Mouse (Mus musculus) heart, embryonic 15.5 days (tissue): Measurements from ENCODE around the gene Clec12a. TPM values are rescaled to one million over a fixed set of nuclear protein-coding genes. Genes with fewer than 3 reads are reported as not detected.

Experiments
- ATAC-seq: fragments of 200-750 bp; cut with Nextera tagmentation; replicated peaks from 2 replicates; pipeline ENCODE4 v1.8.0; 2017; ENCODE audit warnings: low read depth, moderate TSS enrichment; ENCODE audit not compliant: insufficient number of reproducible peaks, insufficient read depth, low FRiP score
- H3K27ac ChIP-seq: fragments of 300-500 bp; sonication (generic); 2 replicates; pipeline ENCODE4 v1.5.1; 2015; ENCODE audit warnings: mild to moderate bottlenecking, inconsistent platforms
- H3K27me3 ChIP-seq: fragments of 300-500 bp; sonication (generic); 2 replicates; pipeline ENCODE4 v1.6.1; 2015; ENCODE audit warnings: inconsistent platforms
- H3K36me3 ChIP-seq: fragments of 300-500 bp; sonication (generic); 2 replicates; pipeline ENCODE4 v1.6.1; 2015; ENCODE audit warnings: mild to moderate bottlenecking, inconsistent platforms
- H3K4me1 ChIP-seq: fragments of 300-500 bp; sonication (generic); replicated peaks from 2 replicates; pipeline ENCODE4 v1.6.1; 2015; ENCODE audit warnings: inconsistent platforms
- H3K4me2 ChIP-seq: fragments of 300-500 bp; sonication (generic); 2 replicates; pipeline ENCODE4 v1.6.1; 2015; ENCODE audit warnings: inconsistent platforms, mild to moderate bottlenecking, moderate library complexity
- H3K4me3 ChIP-seq: fragments of 300-500 bp; sonication (generic); 2 replicates; pipeline ENCODE4 v1.5.1; 2015; ENCODE audit warnings: mild to moderate bottlenecking, inconsistent platforms
- H3K9ac ChIP-seq: fragments of 300-500 bp; sonication (generic); 2 replicates; pipeline ENCODE4 v1.6.1; 2015; ENCODE audit warnings: mild to moderate bottlenecking, inconsistent platforms
- H3K9me3 ChIP-seq: fragments of 300-500 bp; sonication (generic); replicated peaks from 2 replicates; pipeline ENCODE4 v1.6.1; 2016; ENCODE audit warnings: inconsistent platforms
- WGBS: fragments of 180-500 bp; shearing (Covaris S2); methylation state at CpG from one replicate; pipeline ENCODE4 v1.1.7; 2015; ENCODE audit warnings: mixed read lengths; 5-methylcytosine and 5-hydroxymethylcytosine counted together
- polyA plus RNA-seq: library from polyadenylated mRNA; unstranded; fragments of >200 nt; fragmentation: Nextera tagmentation; extraction: Ambion mirVana; gene quantifications from 2 replicates; pipeline ENCODE4 v1.2.1, GENCODE M21; 2015

Gene Clec12a
- polyA plus RNA-seq, 1 experiment from 2014 or later = 0.60 TPM

- Histone ChIP-seq H3K27ac (peak overlapping the region; percentile 37), H3K9ac (no peak overlapping the region), H3K9me3 (no peaks in the 10 kb centered on the region), H3K4me1 (no peaks in the 10 kb centered on the region), H3K36me3 (no peaks in the 10 kb centered on the region), H3K27me3 (no peaks in the 10 kb centered on the region), H3K4me2 (no peak overlapping the region), H3K4me3 (no peak overlapping the region)
- no peak; the same call in 1 of the 2 replicates for ATAC-seq
- WGBS = 36% methylated on average over 2 of the region's 2 CpGs
These were observed 64.8 kb downstream of the Clec12a start for GRCm38 (mm10) chr6:129407324-129407723.

DNA sequence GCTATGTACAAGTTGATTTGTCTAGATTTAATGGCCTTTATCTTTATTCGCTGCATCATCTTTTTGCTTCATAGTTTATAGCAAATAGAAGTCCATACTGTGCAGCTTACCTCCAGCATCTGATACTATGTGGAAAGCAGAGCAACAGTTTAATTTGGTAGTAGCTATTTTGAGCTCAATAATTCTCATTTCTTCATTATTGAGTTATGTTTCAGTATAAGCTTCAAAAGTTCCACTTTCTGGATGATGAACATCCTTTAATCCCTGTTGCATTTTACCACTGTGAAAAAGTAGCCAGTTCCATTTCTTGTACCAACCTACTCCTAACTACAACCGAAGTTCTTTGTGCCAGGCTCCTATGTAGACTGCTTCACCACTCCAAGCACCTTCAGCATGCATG lies 66.1 kb downstream of the Clec12a start, which contains the start of gene Clec9a:
Gene Clec9a, plus strand, starts transcription at position 301 of the 400 bp plus-strand sequence.
- WGBS = 77% methylated on average over 2 of the region's 2 CpGs
- Histone ChIP-seq H3K27me3 (no peaks in the 10 kb centered on the region), H3K9me3 (no peaks in the 10 kb centered on the region), H3K4me1 (no peaks in the 10 kb centered on the region), H3K36me3 (no peaks in the 10 kb centered on the region), H3K9ac (no peak within 1 kb of the TSS), H3K4me2 (no peak within 1 kb of the TSS), H3K4me3 (no peak within 1 kb of the TSS), H3K27ac (no peak within 1 kb of the TSS)
- no peak for ATAC-seq

GRCm38 (mm10) chr6:129414177-129414576 lies 71.7 kb downstream of the Clec12a start:
- ATAC-seq = no peak
- no peak overlapping the region for H3K4me2 ChIP-seq
- no peaks in the 10 kb centered on the region for H3K27me3 ChIP-seq
- H3K9ac ChIP-seq = no peak overlapping the region
- WGBS = 84% methylated on average over 1 of the region's 1 CpGs
- no peaks in the 10 kb centered on the region for H3K4me1 ChIP-seq
- no peaks in the 10 kb centered on the region for H3K9me3 ChIP-seq
- H3K27ac ChIP-seq = no peak overlapping the region
- no peaks in the 10 kb centered on the region for H3K36me3 ChIP-seq
- H3K4me3 ChIP-seq = no peak overlapping the region

Other genes with a start within 250 kb of the Clec12a start
- gene Clec2e, start 241.8 kb upstream of the Clec12a start, polyA plus RNA-seq = not detected in 2 replicates
- gene Clec2d, start 162.1 kb upstream of the Clec12a start, polyA plus RNA-seq = 0.37 and 0.46 TPM in 2 replicates
- 0.10 and 0.70 TPM in 2 replicates for gene Cd69, start 67.3 kb upstream of the Clec12a start, polyA plus RNA-seq
- not detected in 2 replicates for gene 4922502D21Rik, start 10.9 kb upstream of the Clec12a start, polyA plus RNA-seq
- gene Clec12b, start 43.2 kb downstream of the Clec12a start, polyA plus RNA-seq = 0.09 TPM in 1 of 2 replicates, not detected in the other
- 4.7 and 5.1 TPM in 2 replicates for gene Clec1b, start 54.6 kb downstream of the Clec12a start, polyA plus RNA-seq
- gene Clec9a, start 66.2 kb downstream of the Clec12a start, polyA plus RNA-seq = 0.28 and 0.35 TPM in 2 replicates
- gene Clec1a, start 109.3 kb downstream of the Clec12a start, polyA plus RNA-seq = 5.7 and 6.3 TPM in 2 replicates
- 0.30 and 0.79 TPM in 2 replicates for gene Olr1, start 164.5 kb downstream of the Clec12a start, polyA plus RNA-seq
- gene Tmem52b, start 169.9 kb downstream of the Clec12a start, polyA plus RNA-seq = not detected in 2 replicates
- 41.6 and 44.6 TPM in 2 replicates for gene Gabarapl1, start 190.5 kb downstream of the Clec12a start, polyA plus RNA-seq
- not detected in 2 replicates for gene Klre1, start 235.2 kb downstream of the Clec12a start, polyA plus RNA-seq
- gene Klrd1, start 249.1 kb downstream of the Clec12a start, polyA plus RNA-seq = 0.60 and 1.1 TPM in 2 replicates